Mouse (Mus musculus): ENCODE measurements around the gene 1700016D06Rik. TPM values are rescaled to one million over a fixed set of nuclear protein-coding genes. Genes with fewer than 3 reads are reported as not detected.

The 1700016D06Rik gene
- polyA plus RNA-seq, 1 experiment from 2014 or later: not detected

- no peak for DNase-seq (ENCODE audit: extremely low spot score, low spot score)
- H3K27ac ChIP-seq: peak overlapping the region; percentile 98
- peaks cover 38% of the 10 kb centered on the region for H3K4me1 ChIP-seq
- 1% methylated on average over 22 of the region's 22 CpGs for WGBS
- H3K9me3 ChIP-seq: no peaks in the 10 kb centered on the region
- H3K4me3 ChIP-seq: peak overlapping the region; percentile 80
- peaks cover 3% of the 10 kb centered on the region for H3K36me3 ChIP-seq (replicated peaks)
- H3K27me3 ChIP-seq (ENCODE audit: poor library complexity, severe bottlenecking): peaks cover 56% of the 10 kb centered on the region
These were observed 26.4 kb upstream of the 1700016D06Rik start for GRCm38 (mm10) chr8:11727273-11727650.

GRCm38 (mm10) chr8:11717194-11717593 lies 16.3 kb upstream of the 1700016D06Rik start:
- DNase-seq (ENCODE audit: extremely low spot score, low spot score): no peak
- no peaks in the 10 kb centered on the region for H3K4me1 ChIP-seq
- no peaks in the 10 kb centered on the region for H3K36me3 ChIP-seq (replicated peaks)
- H3K4me3 ChIP-seq: no peak overlapping the region
- H3K27me3 ChIP-seq (ENCODE audit: poor library complexity, severe bottlenecking): peaks cover 2% of the 10 kb centered on the region; the same call in 1 of the 2 replicates
- no peaks in the 10 kb centered on the region for H3K9me3 ChIP-seq
- H3K27ac ChIP-seq: no peak overlapping the region
- 80% methylated on average over 4 of the region's 4 CpGs for WGBS

- peaks cover 22% of the 10 kb centered on the region for H3K4me1 ChIP-seq
- H3K27me3 ChIP-seq (ENCODE audit: poor library complexity, severe bottlenecking): peaks cover 3% of the 10 kb centered on the region
- H3K4me3 ChIP-seq: no peak overlapping the region
- WGBS: 85% methylated on average over 6 of the region's 6 CpGs
- no peaks in the 10 kb centered on the region for H3K9me3 ChIP-seq
- H3K36me3 ChIP-seq (replicated peaks): no peaks in the 10 kb centered on the region
- no peak overlapping the region for H3K27ac ChIP-seq
- peak; percentile 25 for DNase-seq (ENCODE audit: extremely low spot score, low spot score)
These were observed 11.4 kb upstream of the 1700016D06Rik start for GRCm38 (mm10) chr8:11712244-11712643.

GRCm38 (mm10) chr8:11710415-11710814 lies 9.6 kb upstream of the 1700016D06Rik start:
- DNase-seq (ENCODE audit: extremely low spot score, low spot score): no peak
- no peaks in the 10 kb centered on the region for H3K36me3 ChIP-seq (replicated peaks)
- H3K4me3 ChIP-seq: no peak overlapping the region
- WGBS: 45% methylated on average over 5 of the region's 5 CpGs
- H3K9me3 ChIP-seq: no peaks in the 10 kb centered on the region
- peaks cover 22% of the 10 kb centered on the region for H3K4me1 ChIP-seq
- H3K27ac ChIP-seq: no peak overlapping the region
- H3K27me3 ChIP-seq (ENCODE audit: poor library complexity, severe bottlenecking): peaks cover 3% of the 10 kb centered on the region

GRCm38 (mm10) chr8:11709542-11709941 lies 8.7 kb upstream of the 1700016D06Rik start:
- H3K27ac ChIP-seq: no peak overlapping the region
- WGBS: 78% methylated on average over 3 of the region's 3 CpGs
- no peak for DNase-seq (ENCODE audit: extremely low spot score, low spot score)

GRCm38 (mm10) chr8:11708815-11709214 lies 8.0 kb upstream of the 1700016D06Rik start:
- H3K27ac ChIP-seq: no peak overlapping the region
- H3K36me3 ChIP-seq (replicated peaks): no peaks in the 10 kb centered on the region
- no peak for DNase-seq (ENCODE audit: extremely low spot score, low spot score)
- peaks cover 3% of the 10 kb centered on the region for H3K27me3 ChIP-seq (ENCODE audit: poor library complexity, severe bottlenecking)
- WGBS: 84% methylated on average over 2 of the region's 2 CpGs
- H3K9me3 ChIP-seq: peaks cover 2% of the 10 kb centered on the region; the same call in 1 of the 2 replicates
- H3K4me3 ChIP-seq: no peak overlapping the region
- peaks cover 22% of the 10 kb centered on the region for H3K4me1 ChIP-seq

More at GRCm38 (mm10) chr8:11709542-11709941, 8.7 kb upstream of the 1700016D06Rik start:
- Histone ChIP-seq H3K4me1 (peaks cover 22% of the 10 kb centered on the region), H3K4me3 (no peak overlapping the region), H3K27me3 (ENCODE audit: poor library complexity, severe bottlenecking) (peaks cover 3% of the 10 kb centered on the region), H3K9me3 (no peaks in the 10 kb centered on the region), H3K36me3 (replicated peaks) (no peaks in the 10 kb centered on the region)

- H3K27ac ChIP-seq: no peak overlapping the region
- H3K27me3 ChIP-seq (ENCODE audit: poor library complexity, severe bottlenecking): peaks cover 3% of the 10 kb centered on the region
- WGBS: 14% methylated on average over 3 of the region's 3 CpGs
- H3K9me3 ChIP-seq: peaks cover 3% of the 10 kb centered on the region; the same call in 1 of the 2 replicates
- H3K4me3 ChIP-seq: no peak overlapping the region
- peaks cover 22% of the 10 kb centered on the region for H3K4me1 ChIP-seq
- no peak for DNase-seq (ENCODE audit: extremely low spot score, low spot score)
- H3K36me3 ChIP-seq (replicated peaks): no peaks in the 10 kb centered on the region
These were observed 6.8 kb upstream of the 1700016D06Rik start for GRCm38 (mm10) chr8:11707701-11708100.

GRCm38 (mm10) chr8:11705818-11706217 lies 5.0 kb upstream of the 1700016D06Rik start:
- peaks cover 3% of the 10 kb centered on the region; the same call in 1 of the 2 replicates for H3K9me3 ChIP-seq
- H3K4me1 ChIP-seq: peaks cover 17% of the 10 kb centered on the region
- DNase-seq (ENCODE audit: extremely low spot score, low spot score): no peak
- H3K27ac ChIP-seq: no peak overlapping the region
- no peak overlapping the region for H3K4me3 ChIP-seq
- peaks cover 10% of the 10 kb centered on the region for H3K27me3 ChIP-seq (ENCODE audit: poor library complexity, severe bottlenecking)
- no peaks in the 10 kb centered on the region for H3K36me3 ChIP-seq (replicated peaks)
- WGBS: 93% methylated on average over 12 of the region's 12 CpGs

- H3K9me3 ChIP-seq: peaks cover 3% of the 10 kb centered on the region; the same call in 1 of the 2 replicates
- WGBS: 66% methylated on average over 6 of the region's 6 CpGs
- H3K4me1 ChIP-seq: peaks cover 24% of the 10 kb centered on the region
- no peak overlapping the region for H3K27ac ChIP-seq
- H3K4me3 ChIP-seq: no peak overlapping the region
- H3K27me3 ChIP-seq (ENCODE audit: poor library complexity, severe bottlenecking): peaks cover 16% of the 10 kb centered on the region
- no peak for DNase-seq (ENCODE audit: extremely low spot score, low spot score)
- H3K36me3 ChIP-seq (replicated peaks): no peaks in the 10 kb centered on the region
These were observed 4.0 kb upstream of the 1700016D06Rik start for GRCm38 (mm10) chr8:11704716-11705420.

GRCm38 (mm10) chr8:11703789-11704188 lies 2.9 kb upstream of the 1700016D06Rik start:
- Histone ChIP-seq H3K36me3 (replicated peaks) (no peaks in the 10 kb centered on the region), H3K27me3 (ENCODE audit: poor library complexity, severe bottlenecking) (peaks cover 22% of the 10 kb centered on the region), H3K27ac (no peak overlapping the region), H3K4me3 (no peak overlapping the region), H3K9me3 (peaks cover 3% of the 10 kb centered on the region; the same call in 1 of the 2 replicates), H3K4me1 (peaks cover 24% of the 10 kb centered on the region)
- no peak for DNase-seq (ENCODE audit: extremely low spot score, low spot score)
- WGBS: 93% methylated on average over 5 of the region's 5 CpGs

GRCm38 (mm10) chr8:11701428-11701827 lies 565 bp upstream of the 1700016D06Rik start:
- Histone ChIP-seq H3K4me3 (no peak overlapping the region), H3K36me3 (replicated peaks) (no peaks in the 10 kb centered on the region), H3K9me3 (peaks cover 3% of the 10 kb centered on the region; the same call in 1 of the 2 replicates), H3K4me1 (peaks cover 18% of the 10 kb centered on the region), H3K27ac (no peak overlapping the region), H3K27me3 (ENCODE audit: poor library complexity, severe bottlenecking) (peaks cover 25% of the 10 kb centered on the region)
- WGBS: 84% methylated on average over 6 of the region's 6 CpGs
- DNase-seq (ENCODE audit: extremely low spot score, low spot score): no peak

- H3K4me3 ChIP-seq: peak overlapping the region; percentile 36
- peak overlapping the region; percentile 54; the same call in 1 of the 2 replicates for H3K27ac ChIP-seq
- WGBS: 36% methylated on average over 26 of the region's 26 CpGs
- no peaks in the 10 kb centered on the region for H3K36me3 ChIP-seq (replicated peaks)
- peaks cover 18% of the 10 kb centered on the region for H3K4me1 ChIP-seq
- peaks cover 3% of the 10 kb centered on the region; the same call in 1 of the 2 replicates for H3K9me3 ChIP-seq
- peaks cover 25% of the 10 kb centered on the region for H3K27me3 ChIP-seq (ENCODE audit: poor library complexity, severe bottlenecking)
- peak; percentile 77 for DNase-seq (ENCODE audit: extremely low spot score, low spot score)
These were observed 517 bp downstream of the 1700016D06Rik start for GRCm38 (mm10) chr8:11700060-11701032.
